Comparison of ENCODE assay signal across 7 mouse cellular contexts in genomic region chr13:63046206-63047020, GRCm38 (mm10).
DNase-seq lines count a peak whose midpoint lies in the region; TF ChIP-seq lines count a peak whose summit lies in the region.

No protein-coding gene starts in this region.

- no peak overlapping the region for H3K4me3 ChIP-seq in small intestine, adult 2 months (ENCODE audit: low read depth, low read length)

- H3K27me3 ChIP-seq in small intestine, adult 2 months (ENCODE audit: control insufficient read depth, insufficient read depth, low read length) = no peaks in the 10 kb centered on the region

- DNase-seq in ZHBTc4 (ENCODE audit: low read depth, low spot score) = peak; percentile 70
- peak; percentile 72 for DNase-seq in cerebellum, adult 9-11 months
- peak; percentile 35 to 62 for DNase-seq in frontal cortex, postnatal 14 days (ENCODE audit: low spot score in 2 of 2)
- DNase-seq in induced T-regulatory cell, adult 2 months (ENCODE audit: low read depth) = peak; percentile 74
- peak; percentile 78 to 80 for DNase-seq in left cerebral cortex, adult 18-20 months (ENCODE audit: low spot score in 2 of 2)
- peak; percentile 65 for DNase-seq in mesoderm, embryonic 11.5 days (ENCODE audit: low read depth, low spot score)

- no peaks in the 10 kb centered on the region for H3K4me1 ChIP-seq in small intestine, adult 2 months (ENCODE audit: control insufficient read depth, insufficient read depth, insufficient read length, low read length)

- H3K27ac ChIP-seq in small intestine, adult 2 months (ENCODE audit: insufficient read depth, low read depth, low read length) = no peak overlapping the region

- WGBS in small intestine, adult 2 months = 44% methylated on average over 7 of the region's 7 CpGs

- no peaks in the 10 kb centered on the region for H3K36me3 ChIP-seq in small intestine, adult 2 months (ENCODE audit: control insufficient read depth, insufficient read depth, low read length)

- TF ChIP-seq CTCF in small intestine, adult 2 months (IDR thresholded peaks at IDR 0.05; ENCODE audit: extremely low read depth, insufficient read length, insufficient replicate concordance, low read depth, low read length) = peak; percentile 72; the same call in 1 of the 2 replicates

- TF ChIP-seq POLR2A in small intestine, adult 2 months (IDR thresholded peaks at IDR 0.05; ENCODE audit: low read depth, low read length) = no peak
